Mouse (Mus musculus): Measurements from ENCODE around the gene Pet117. TPM values are rescaled to one million over a fixed set of nuclear protein-coding genes. Genes with fewer than 3 reads are reported as not detected.
"Not testable (repeated sequence)": the region's sequence is repeated elsewhere in the genome, so short reads cannot be mapped to it uniquely, and the experiment has no call there.

The Pet117 gene
- polyA plus RNA-seq, 1 experiment from 2014 or later = 2.3 TPM

- H3K4me1 ChIP-seq; ATAC-seq (ENCODE audit: insufficient number of reproducible peaks, low FRiP score, low TSS enrichment, low read depth); H3K9ac ChIP-seq; H3K36me3 ChIP-seq; H3K9me3 ChIP-seq; H3K4me3 ChIP-seq; H3K27ac ChIP-seq; H3K4me2 ChIP-seq: not testable (repeated sequence)
- peaks cover 19% of the 10 kb centered on the region for H3K27me3 ChIP-seq
- WGBS = 80% methylated on average over 6 of the region's 6 CpGs
Measured at GRCm38 (mm10) chr2:144338149-144338548, 30.6 kb upstream of the Pet117 start.

- no peaks in the 10 kb centered on the region for H3K36me3 ChIP-seq
- H3K4me1 ChIP-seq = no peaks in the 10 kb centered on the region
- WGBS = 64% methylated on average over 4 of the region's 4 CpGs
- H3K9ac ChIP-seq = no peak overlapping the region
- no peaks in the 10 kb centered on the region for H3K9me3 ChIP-seq
- H3K4me3 ChIP-seq = no peak overlapping the region
- H3K27me3 ChIP-seq = no peaks in the 10 kb centered on the region
- no peak overlapping the region for H3K4me2 ChIP-seq
- no peak overlapping the region for H3K27ac ChIP-seq
- ATAC-seq (ENCODE audit: insufficient number of reproducible peaks, low FRiP score, low TSS enrichment, low read depth) = no peak
Measured at GRCm38 (mm10) chr2:144343158-144343557, 25.6 kb upstream of the Pet117 start.

GRCm38 (mm10) chr2:144348525-144348924 is 20.3 kb upstream of the Pet117 start:
- no peak for ATAC-seq (ENCODE audit: insufficient number of reproducible peaks, low FRiP score, low TSS enrichment, low read depth)
- 68% methylated on average over 3 of the region's 3 CpGs for WGBS

GRCm38 (mm10) chr2:144352843-144353242 is 16.0 kb upstream of the Pet117 start:
- ATAC-seq (ENCODE audit: insufficient number of reproducible peaks, low FRiP score, low TSS enrichment, low read depth) = no peak
- 78% methylated on average over 11 of the region's 11 CpGs for WGBS
- Histone ChIP-seq H3K27me3 (no peaks in the 10 kb centered on the region), H3K4me1 (no peaks in the 10 kb centered on the region), H3K9ac (no peak overlapping the region), H3K4me2 (no peak overlapping the region), H3K27ac (no peak overlapping the region), H3K9me3 (no peaks in the 10 kb centered on the region), H3K4me3 (no peak overlapping the region), H3K36me3 (no peaks in the 10 kb centered on the region)

More at GRCm38 (mm10) chr2:144348525-144348924, 20.3 kb upstream of the Pet117 start:
- H3K36me3 ChIP-seq = no peaks in the 10 kb centered on the region
- no peak overlapping the region for H3K27ac ChIP-seq
- H3K27me3 ChIP-seq = no peaks in the 10 kb centered on the region
- no peaks in the 10 kb centered on the region for H3K9me3 ChIP-seq
- no peak overlapping the region for H3K4me3 ChIP-seq
- H3K4me2 ChIP-seq = no peak overlapping the region
- H3K9ac ChIP-seq = no peak overlapping the region
- no peaks in the 10 kb centered on the region for H3K4me1 ChIP-seq

GRCm38 (mm10) chr2:144369020-144369421 is 225 bp downstream of the Pet117 start:
- no peaks in the 10 kb centered on the region for H3K9me3 ChIP-seq
- H3K27ac ChIP-seq = peak overlapping the region; percentile 93
- H3K4me2 ChIP-seq = peak overlapping the region; percentile 52
- ATAC-seq (ENCODE audit: insufficient number of reproducible peaks, low FRiP score, low TSS enrichment, low read depth) = peak; percentile 81
- WGBS = 0% methylated on average over 42 of the region's 43 CpGs
- peaks cover 9% of the 10 kb centered on the region for H3K36me3 ChIP-seq
- peak overlapping the region; percentile 61 for H3K9ac ChIP-seq
- H3K4me1 ChIP-seq = peaks cover 11% of the 10 kb centered on the region; the same call in 1 of the 2 replicates
- H3K4me3 ChIP-seq = peak overlapping the region; percentile 70
- no peaks in the 10 kb centered on the region for H3K27me3 ChIP-seq

- 1% methylated on average over 12 of the region's 12 CpGs for WGBS
- ATAC-seq (ENCODE audit: insufficient number of reproducible peaks, low FRiP score, low TSS enrichment, low read depth) = no peak
- Histone ChIP-seq H3K4me1 (peaks cover 11% of the 10 kb centered on the region; the same call in 1 of the 2 replicates), H3K36me3 (peaks cover 14% of the 10 kb centered on the region), H3K27ac (peak overlapping the region; percentile 93), H3K9ac (peak overlapping the region; percentile 61), H3K9me3 (no peaks in the 10 kb centered on the region), H3K27me3 (no peaks in the 10 kb centered on the region), H3K4me2 (peak overlapping the region; percentile 52), H3K4me3 (peak overlapping the region; percentile 70)
Measured at GRCm38 (mm10) chr2:144369511-144369910, 715 bp downstream of the Pet117 start.

- 89% methylated on average over 4 of the region's 4 CpGs for WGBS
- H3K4me1 ChIP-seq = peaks cover 15% of the 10 kb centered on the region
- no peak overlapping the region for H3K4me3 ChIP-seq
Measured at GRCm38 (mm10) chr2:144371566-144371965, 2.8 kb downstream of the Pet117 start.

GRCm38 (mm10) chr2:144373063-144373462 is 4.3 kb downstream of the Pet117 start:
- no peak for ATAC-seq (ENCODE audit: insufficient number of reproducible peaks, low FRiP score, low TSS enrichment, low read depth)
- Histone ChIP-seq H3K9ac (no peak overlapping the region), H3K4me2 (no peak overlapping the region), H3K27me3 (no peaks in the 10 kb centered on the region), H3K4me1 (peaks cover 15% of the 10 kb centered on the region), H3K9me3 (no peaks in the 10 kb centered on the region), H3K27ac (no peak overlapping the region), H3K36me3 (peaks cover 45% of the 10 kb centered on the region), H3K4me3 (no peak overlapping the region)
- WGBS = 89% methylated on average over 9 of the region's 9 CpGs

More at GRCm38 (mm10) chr2:144371566-144371965, 2.8 kb downstream of the Pet117 start:
- no peak overlapping the region for H3K9ac ChIP-seq
- H3K27ac ChIP-seq = no peak overlapping the region
- H3K36me3 ChIP-seq = peaks cover 34% of the 10 kb centered on the region
- H3K9me3 ChIP-seq = no peaks in the 10 kb centered on the region
- no peak overlapping the region for H3K4me2 ChIP-seq
- ATAC-seq (ENCODE audit: insufficient number of reproducible peaks, low FRiP score, low TSS enrichment, low read depth) = no peak
- H3K27me3 ChIP-seq = no peaks in the 10 kb centered on the region

- Histone ChIP-seq H3K36me3 (peaks cover 65% of the 10 kb centered on the region), H3K4me1 (peaks cover 4% of the 10 kb centered on the region), H3K4me2 (no peak overlapping the region), H3K27ac (peak overlapping the region; percentile 22; the same call in 1 of the 2 replicates), H3K9me3 (no peaks in the 10 kb centered on the region), H3K9ac (no peak overlapping the region), H3K4me3 (no peak overlapping the region), H3K27me3 (no peaks in the 10 kb centered on the region)
- WGBS = 78% methylated on average over 10 of the region's 10 CpGs
- no peak for ATAC-seq (ENCODE audit: insufficient number of reproducible peaks, low FRiP score, low TSS enrichment, low read depth)
Measured at GRCm38 (mm10) chr2:144375063-144375703, 6.4 kb downstream of the Pet117 start.

GRCm38 (mm10) chr2:144381293-144381692 is 12.5 kb downstream of the Pet117 start:
- Histone ChIP-seq H3K4me3 (no peak overlapping the region), H3K4me1 (no peaks in the 10 kb centered on the region), H3K36me3 (peaks cover 88% of the 10 kb centered on the region), H3K4me2 (no peak overlapping the region), H3K9me3 (no peaks in the 10 kb centered on the region), H3K9ac (no peak overlapping the region), H3K27me3 (no peaks in the 10 kb centered on the region), H3K27ac (no peak overlapping the region)
- 82% methylated on average over 3 of the region's 3 CpGs for WGBS
- no peak for ATAC-seq (ENCODE audit: insufficient number of reproducible peaks, low FRiP score, low TSS enrichment, low read depth)

GRCm38 (mm10) chr2:144381741-144382140 is 12.9 kb downstream of the Pet117 start:
- peaks cover 85% of the 10 kb centered on the region for H3K36me3 ChIP-seq
- H3K4me2 ChIP-seq = no peak overlapping the region
- WGBS = 90% methylated on average over 4 of the region's 4 CpGs
- ATAC-seq (ENCODE audit: insufficient number of reproducible peaks, low FRiP score, low TSS enrichment, low read depth) = no peak
- no peaks in the 10 kb centered on the region for H3K27me3 ChIP-seq
- no peak overlapping the region for H3K9ac ChIP-seq
- H3K4me3 ChIP-seq = no peak overlapping the region
- no peaks in the 10 kb centered on the region for H3K9me3 ChIP-seq
- no peaks in the 10 kb centered on the region for H3K4me1 ChIP-seq
- H3K27ac ChIP-seq = no peak overlapping the region

GRCm38 (mm10) chr2:144382624-144383138 is 13.9 kb downstream of the Pet117 start:
- 80% methylated on average over 7 of the region's 7 CpGs for WGBS
- no peaks in the 10 kb centered on the region for H3K4me1 ChIP-seq
- H3K4me3 ChIP-seq = no peak overlapping the region
- no peak overlapping the region for H3K9ac ChIP-seq
- no peak overlapping the region for H3K4me2 ChIP-seq
- no peaks in the 10 kb centered on the region for H3K27me3 ChIP-seq
- no peak for ATAC-seq (ENCODE audit: insufficient number of reproducible peaks, low FRiP score, low TSS enrichment, low read depth)
- no peaks in the 10 kb centered on the region for H3K9me3 ChIP-seq
- H3K27ac ChIP-seq = no peak overlapping the region
- peaks cover 82% of the 10 kb centered on the region for H3K36me3 ChIP-seq

Measured in limb, embryonic 15.5 days (tissue).